In genomic region chr1:176994087-176994486, GRCm38 (mm10) we compare ENCODE assay signal across 11 mouse cellular contexts.
A peak's percentile ranks its signal among the peaks of the same experiment; 100 is the strongest.
DNase-seq lines count a peak whose midpoint lies in the region; ATAC-seq and TF ChIP-seq lines count a peak whose summit lies in the region.
"Had no signal": no experiment of that assay in that cellular context is flagged by ENCODE, and none has a peak within 500 bp of the region (broad histone marks: within the 10 kb centered on the region; RNA-seq: fewer than 3 reads in every experiment).

No protein-coding gene starts in this region.

- TF ChIP-seq POLR2A in cortical plate, adult 2 months (IDR thresholded peaks at IDR 0.05; ENCODE audit: extremely low read depth, insufficient read depth, low read length) = no peak

- no peak for TF ChIP-seq CTCF in cortical plate, adult 2 months (IDR thresholded peaks at IDR 0.05; ENCODE audit: extremely low read depth, insufficient read depth, low read length)

- no peak overlapping the region for H3K4me2 ChIP-seq in hindbrain, embryonic 14.5 days (replicated peaks)
- no peak overlapping the region for H3K4me2 ChIP-seq in midbrain, embryonic 15.5 days

- no peaks in the 10 kb centered on the region for H3K36me3 ChIP-seq in hindbrain, embryonic 14.5 days (replicated peaks; ENCODE audit: control insufficient read depth, insufficient read depth)
- H3K36me3 ChIP-seq in midbrain, embryonic 15.5 days (replicated peaks) = no peaks in the 10 kb centered on the region

- 0 out of 2 replicates have a peak overlapping the region, but pooled peaks have one; percentile 6 for H3K9ac ChIP-seq in hindbrain, embryonic 14.5 days
- no peak overlapping the region for H3K9ac ChIP-seq in midbrain, embryonic 15.5 days

- peak overlapping the region; percentile 77 for H3K27ac ChIP-seq in cortical plate, adult 2 months (ENCODE audit: insufficient read depth, low read length)
- H3K27ac ChIP-seq in hindbrain, embryonic 14.5 days = peak overlapping the region; percentile 60
- peak overlapping the region; percentile 62 for H3K27ac ChIP-seq in midbrain, embryonic 15.5 days
- H3K27ac ChIP-seq: kidney, postnatal 0 days had no signal

- peaks cover 7% of the 10 kb centered on the region; the same call in 1 of the 2 replicates for H3K4me1 ChIP-seq in cortical plate, adult 2 months (ENCODE audit: control insufficient read depth, insufficient read depth, low read length)
- peaks cover 47% of the 10 kb centered on the region for H3K4me1 ChIP-seq in hindbrain, embryonic 14.5 days (replicated peaks; ENCODE audit: control insufficient read depth, insufficient read depth, low read length)
- peaks cover 56% of the 10 kb centered on the region for H3K4me1 ChIP-seq in midbrain, embryonic 15.5 days

- 7% methylated on average over 7 of the region's 7 CpGs for WGBS in hindbrain, embryonic 14.5 days
- 13% methylated on average over 7 of the region's 7 CpGs for WGBS in midbrain, embryonic 15.5 days

- H3K9me3 ChIP-seq in hindbrain, embryonic 14.5 days (ENCODE audit: control insufficient read depth, low read length) = no peaks in the 10 kb centered on the region
- no peaks in the 10 kb centered on the region for H3K9me3 ChIP-seq in midbrain, embryonic 15.5 days

- no peaks in the 10 kb centered on the region for H3K27me3 ChIP-seq in hindbrain, embryonic 14.5 days (ENCODE audit: control insufficient read depth, insufficient read depth, low read length)
- no peaks in the 10 kb centered on the region for H3K27me3 ChIP-seq in midbrain, embryonic 15.5 days (replicated peaks)

- no peak overlapping the region for H3K4me3 ChIP-seq in cortical plate, adult 2 months (ENCODE audit: insufficient read depth, low read length)
- no peak overlapping the region for H3K4me3 ChIP-seq in hindbrain, embryonic 14.5 days (replicated peaks; ENCODE audit: low read length)
- H3K4me3 ChIP-seq in midbrain, embryonic 15.5 days = no peak overlapping the region
- H3K4me3 ChIP-seq: myocyte had no signal

- ATAC-seq in hindbrain, embryonic 14.5 days (ENCODE audit: low FRiP score) = peak; percentile 73
- peak; percentile 63 for ATAC-seq in midbrain, embryonic 15.5 days (replicated peaks)

- DNase-seq in heart, adult 11 months = peak; percentile 64
- no peak for DNase-seq in heart, postnatal 4 days
- DNase-seq in hindbrain, embryonic 14.5 days (ENCODE audit: low spot score) = peak; percentile 48
- DNase-seq in right cerebral cortex, postnatal 4 days = no peak
- no peak for DNase-seq in urinary bladder, postnatal 36 days (ENCODE audit: low spot score in 2 of 2)
- no peak for DNase-seq in kidney, postnatal 25 days
- DNase-seq: adrenal gland, postnatal 25 days had no signal

Comparison
In these comparisons a context has a peak if more than half of its experiments do, and no peak if none do; other contexts are left out.
1. DNase-seq: peak in heart, adult 11 months (single experiment) and hindbrain, embryonic 14.5 days (single experiment); none in heart, postnatal 4 days (single experiment), right cerebral cortex, postnatal 4 days (single experiment), urinary bladder, postnatal 36 days (0 of 2) and kidney, postnatal 25 days (0 of 2).
2. Peak in every context shown above with its lines, with median percentiles within 50 percentile points of each other: H3K27ac ChIP-seq.